Mouse (Mus musculus) ES-Bruce4 (cell line): Measurements from ENCODE around the gene Med24.

ENCODE experiments used
- CTCF ChIP-seq: IDR thresholded peaks from one replicate; pipeline ENCODE4 v1.8.1; 2011; ENCODE audit warnings: low read depth, low read length
- EP300 ChIP-seq: IDR thresholded peaks from 2 replicates; pipeline ENCODE4 v1.6.1; 2011; ENCODE audit warnings: low read depth, low read length; ENCODE audit not compliant: insufficient read depth
- POLR2A ChIP-seq: IDR thresholded peaks from one replicate; pipeline ENCODE4 v1.8.1; 2011; ENCODE audit warnings: low read length; ENCODE audit not compliant: insufficient read depth

DNA sequence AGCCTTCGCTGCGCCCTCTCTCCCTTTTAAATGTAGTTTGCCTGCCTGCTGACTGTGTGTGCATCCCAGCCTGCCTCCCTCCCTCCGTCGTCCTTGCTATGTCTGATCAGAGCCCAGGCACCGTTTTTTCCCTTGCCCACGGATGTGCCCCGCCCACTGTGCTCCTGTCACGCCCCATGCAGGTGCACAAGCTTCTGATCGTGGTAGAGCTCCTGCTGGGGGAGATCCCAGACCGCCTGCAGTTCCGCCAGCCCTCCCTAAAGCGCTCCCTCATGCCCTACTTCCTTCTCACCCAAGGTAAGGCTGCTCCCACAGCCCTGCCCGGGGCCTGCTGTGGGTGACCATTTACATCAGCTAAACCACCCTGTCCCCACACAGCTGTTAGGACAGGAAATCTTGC lies 36.0 kb downstream of the Med24 start:
- TF ChIP-seq EP300 (no peak), POLR2A (no peak), CTCF (no peak)
